Mouse (Mus musculus) ovary, postnatal 14 days (tissue): ENCODE measurements around the gene Bmi1.

ENCODE experiments used
- DNase-seq: peaks from one replicate; pipeline ENCODE4 v3.0.0; 2022; ENCODE audit warnings: low spot score

The Bmi1 gene

GRCm38 (mm10) chr2:18688286-18688685 lies 11.5 kb downstream of the Bmi1 start:
- DNase-seq = no peak

- no peak for DNase-seq
Observed at GRCm38 (mm10) chr2:18688708-18689063, 11.9 kb downstream of the Bmi1 start.

- no peak for DNase-seq
Observed at GRCm38 (mm10) chr2:18689064-18689921, 12.5 kb downstream of the Bmi1 start.

GRCm38 (mm10) chr2:18690055-18690691 lies 13.4 kb downstream of the Bmi1 start:
- no peak for DNase-seq

GRCm38 (mm10) chr2:18690756-18691155 lies 13.9 kb downstream of the Bmi1 start:
- no peak for DNase-seq

- DNase-seq = no peak
Observed at GRCm38 (mm10) chr2:18692031-18692430, 15.2 kb downstream of the Bmi1 start.

GRCm38 (mm10) chr2:18692548-18692947 lies 15.7 kb downstream of the Bmi1 start:
- DNase-seq = no peak

GRCm38 (mm10) chr2:18693491-18693870 lies 16.7 kb downstream of the Bmi1 start:
- DNase-seq = no peak

GRCm38 (mm10) chr2:18693871-18694610 lies 17.2 kb downstream of the Bmi1 start, which contains the start of gene Spag6:
TSS of gene Spag6 (plus strand) at chr2:18694032.
- DNase-seq = peak; percentile 65

GRCm38 (mm10) chr2:18694611-18694950 lies 17.8 kb downstream of the Bmi1 start:
- DNase-seq = no peak

GRCm38 (mm10) chr2:18695163-18695562 lies 18.3 kb downstream of the Bmi1 start:
- DNase-seq = no peak

- DNase-seq = no peak
Observed at GRCm38 (mm10) chr2:18695629-18696150, 18.9 kb downstream of the Bmi1 start.

- no peak for DNase-seq
Observed at GRCm38 (mm10) chr2:18697591-18698244, 20.9 kb downstream of the Bmi1 start.

- no peak for DNase-seq
Observed at GRCm38 (mm10) chr2:18698663-18699385, 22.0 kb downstream of the Bmi1 start.

GRCm38 (mm10) chr2:18699401-18699990 lies 22.7 kb downstream of the Bmi1 start:
- DNase-seq = no peak

- no peak for DNase-seq
Observed at GRCm38 (mm10) chr2:18710356-18710755, 33.5 kb downstream of the Bmi1 start.

- DNase-seq = no peak
Observed at GRCm38 (mm10) chr2:18713071-18713470, 36.3 kb downstream of the Bmi1 start.

GRCm38 (mm10) chr2:18714337-18714736 lies 37.5 kb downstream of the Bmi1 start:
- DNase-seq = no peak

- no peak for DNase-seq
Observed at GRCm38 (mm10) chr2:18718521-18718920, 41.7 kb downstream of the Bmi1 start.

- no peak for DNase-seq
Observed at GRCm38 (mm10) chr2:18722208-18722830, 45.5 kb downstream of the Bmi1 start.

GRCm38 (mm10) chr2:18724462-18724861 lies 47.6 kb downstream of the Bmi1 start:
- DNase-seq = no peak
